Mouse (Mus musculus) CD8-positive naive resting alpha-beta T cell, adult 2 months (primary cell): Measurements from ENCODE around the gene L3mbtl3.

Source experiments
- DNase-seq, 2 experiments: peaks; one replicate each; pipeline ENCODE4 v3.0.0; 2022; ENCODE audit warnings: low read depth in 2 of 2, low spot score in 2 of 2

The L3mbtl3 gene

GRCm38 (mm10) chr10:26375790-26376545, at the start of gene L3mbtl3:
TSS of gene L3mbtl3 (minus strand) at chr10:26375971.
- peak; percentile 85 to 88 for DNase-seq

- DNase-seq: no peak
Measured at GRCm38 (mm10) chr10:26421168-26421567, 45.4 kb upstream of the L3mbtl3 start.

- no peak for DNase-seq
Measured at GRCm38 (mm10) chr10:26388656-26389055, 12.9 kb upstream of the L3mbtl3 start.

- DNase-seq: no peak
Measured at GRCm38 (mm10) chr10:26377332-26377602, 1.5 kb upstream of the L3mbtl3 start.

GRCm38 (mm10) chr10:26376546-26377331, 968 bp upstream of the L3mbtl3 start:
- DNase-seq: no peak

GRCm38 (mm10) chr10:26375351-26375751, 420 bp downstream of the L3mbtl3 start:
- no peak for DNase-seq

GRCm38 (mm10) chr10:26374436-26375311, 1.1 kb downstream of the L3mbtl3 start:
- peak; percentile 46 to 55 for DNase-seq

GRCm38 (mm10) chr10:26373951-26374435, 1.8 kb downstream of the L3mbtl3 start:
- DNase-seq: peak in 1 of 2 experiments; percentile 37

GRCm38 (mm10) chr10:26372940-26373931, 2.5 kb downstream of the L3mbtl3 start:
- DNase-seq: peak; percentile 85 to 89

GRCm38 (mm10) chr10:26371416-26371815, 4.4 kb downstream of the L3mbtl3 start:
- no peak for DNase-seq

- no peak for DNase-seq
Measured at GRCm38 (mm10) chr10:26364942-26365341, 10.8 kb downstream of the L3mbtl3 start.

GRCm38 (mm10) chr10:26364326-26364856, 11.4 kb downstream of the L3mbtl3 start:
- peak in 1 of 2 experiments; percentile 35 for DNase-seq

- no peak for DNase-seq
Measured at GRCm38 (mm10) chr10:26363605-26364004, 12.2 kb downstream of the L3mbtl3 start.

GRCm38 (mm10) chr10:26358798-26359197, 17.0 kb downstream of the L3mbtl3 start:
- no peak for DNase-seq

- no peak for DNase-seq
Measured at GRCm38 (mm10) chr10:26358231-26358630, 17.5 kb downstream of the L3mbtl3 start.

GRCm38 (mm10) chr10:26353781-26354180, 22.0 kb downstream of the L3mbtl3 start:
- DNase-seq: no peak

- DNase-seq: no peak
Measured at GRCm38 (mm10) chr10:26351129-26351738, 24.5 kb downstream of the L3mbtl3 start.

- DNase-seq: no peak
Measured at GRCm38 (mm10) chr10:26350153-26350552, 25.6 kb downstream of the L3mbtl3 start.

GRCm38 (mm10) chr10:26347614-26348013, 28.2 kb downstream of the L3mbtl3 start:
- no peak for DNase-seq
